Mouse (Mus musculus) spleen, postnatal 36 days (tissue): Measurements from ENCODE around the gene Rasgef1b.

Experiments used
- DNase-seq, 2 experiments: peaks; one replicate each; pipeline ENCODE4 v3.0.0; 2022; ENCODE audit warnings: low spot score in 2 of 2, mixed read lengths in 1 of 2

Gene Rasgef1b

GRCm38 (mm10) chr5:99451416-99451815, 277.4 kb downstream of the Rasgef1b start:
- no peak for DNase-seq

- DNase-seq: no peak
These were observed 277.9 kb downstream of the Rasgef1b start for GRCm38 (mm10) chr5:99450994-99451393.

- DNase-seq: no peak
These were observed 278.4 kb downstream of the Rasgef1b start for GRCm38 (mm10) chr5:99450463-99450862.

GRCm38 (mm10) chr5:99447481-99447880, 281.4 kb downstream of the Rasgef1b start:
- no peak for DNase-seq

- no peak for DNase-seq
These were observed 283.6 kb downstream of the Rasgef1b start for GRCm38 (mm10) chr5:99445242-99445641.

- DNase-seq: no peak
These were observed 284.1 kb downstream of the Rasgef1b start for GRCm38 (mm10) chr5:99444777-99445176.

GRCm38 (mm10) chr5:99440109-99440508, 288.8 kb downstream of the Rasgef1b start:
- DNase-seq: no peak

- DNase-seq: no peak
These were observed 290.3 kb downstream of the Rasgef1b start for GRCm38 (mm10) chr5:99438526-99438925.

GRCm38 (mm10) chr5:99434226-99434625, 294.6 kb downstream of the Rasgef1b start:
- no peak for DNase-seq

GRCm38 (mm10) chr5:99432471-99432870, 296.4 kb downstream of the Rasgef1b start:
- no peak for DNase-seq

GRCm38 (mm10) chr5:99429273-99429672, 299.6 kb downstream of the Rasgef1b start:
- no peak for DNase-seq

GRCm38 (mm10) chr5:99428648-99429047, 300.2 kb downstream of the Rasgef1b start:
- DNase-seq: no peak

GRCm38 (mm10) chr5:99423271-99423670, 305.6 kb downstream of the Rasgef1b start:
- no peak for DNase-seq

- DNase-seq: no peak
These were observed 306.0 kb downstream of the Rasgef1b start for GRCm38 (mm10) chr5:99422856-99423255.

- DNase-seq: no peak
These were observed 306.8 kb downstream of the Rasgef1b start for GRCm38 (mm10) chr5:99422092-99422491.

- no peak for DNase-seq
These were observed 309.0 kb downstream of the Rasgef1b start for GRCm38 (mm10) chr5:99419872-99420271.

GRCm38 (mm10) chr5:99416902-99417301, 312.0 kb downstream of the Rasgef1b start:
- DNase-seq: no peak

- no peak for DNase-seq
These were observed 313.2 kb downstream of the Rasgef1b start for GRCm38 (mm10) chr5:99415676-99416075.

GRCm38 (mm10) chr5:99415049-99415448, 313.8 kb downstream of the Rasgef1b start:
- DNase-seq: no peak

GRCm38 (mm10) chr5:99414293-99414692, 314.6 kb downstream of the Rasgef1b start:
- peak; percentile 81 to 88 for DNase-seq

GRCm38 (mm10) chr5:99413851-99414250, 315.0 kb downstream of the Rasgef1b start:
- peak in 1 of 2 experiments; percentile 19 for DNase-seq

- no peak for DNase-seq
These were observed 315.5 kb downstream of the Rasgef1b start for GRCm38 (mm10) chr5:99413391-99413790.

GRCm38 (mm10) chr5:99404403-99405170, 324.3 kb downstream of the Rasgef1b start:
- no peak for DNase-seq

GRCm38 (mm10) chr5:99403325-99403724, 325.5 kb downstream of the Rasgef1b start:
- no peak for DNase-seq
